Mouse (Mus musculus) liver, postnatal 0 days (tissue): Measurements from ENCODE around the gene Nat8f4.

Source experiments
- CTCF ChIP-seq: sonication (generic); IDR thresholded peaks from 2 replicates; pipeline ENCODE4 v1.5.1; 2016; ENCODE audit warnings: antibody characterized with exemption, low read depth
- EP300 ChIP-seq: IDR thresholded peaks from 2 replicates; pipeline ENCODE4 v1.6.1; 2016; ENCODE audit warnings: antibody characterized with exemption, low read depth, mild to moderate bottlenecking

DNA sequence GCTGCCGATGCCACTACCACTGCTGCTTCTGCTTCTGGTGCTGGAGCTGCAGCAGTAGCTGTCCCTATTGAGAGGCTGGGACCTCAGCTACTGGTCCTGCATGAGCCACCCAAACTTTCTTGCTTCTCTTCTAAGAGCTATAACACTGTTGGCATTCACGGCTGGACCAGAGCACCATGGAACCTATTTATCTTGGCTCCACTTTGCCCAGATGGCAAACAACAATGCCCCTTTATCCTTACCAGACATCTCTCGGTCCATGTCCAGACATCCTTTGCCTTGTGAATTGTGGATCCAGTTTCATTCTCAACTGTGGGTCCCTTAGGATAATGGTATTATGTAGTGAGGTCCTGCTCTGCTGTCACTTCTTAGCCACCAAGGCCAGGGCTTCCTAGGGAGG, 43.4 kb downstream of the Nat8f4 start:
- TF ChIP-seq CTCF (no peak), EP300 (no peak)
